Mouse (Mus musculus): ENCODE data around the gene Otulin. TPM values are rescaled to one million over a fixed set of nuclear protein-coding genes. Genes with fewer than 3 reads are reported as not detected.

Gene Otulin
- total and polyA plus RNA-seq, 3 experiments: 40.0 to 84.8 (median 80.2) TPM

- DNase-seq (ENCODE audit: extremely low read depth): peak; percentile 66
- Histone ChIP-seq H3K36me3 (replicated peaks in 1 of 2; ENCODE audit: control insufficient read depth in 1 of 2, insufficient read depth in 1 of 2, low read length in 1 of 2) (peaks cover 0 to 22% of the 10 kb centered on the region in 2 experiments), H3K27ac (ENCODE audit: insufficient read depth, low read depth) (no peak overlapping the region), H3K4me2 (ENCODE audit: insufficient read depth, low read depth, poor library complexity, severe bottlenecking) (no peak overlapping the region), H3K4me3 (replicated peaks in 1 of 3; ENCODE audit: low read depth in 2 of 3, low read length in 2 of 3, poor library complexity in 1 of 3) (no peak overlapping the region), H3K9ac (ENCODE audit: insufficient read depth, low read depth) (no peak overlapping the region), H3K4me1 (ENCODE audit: control insufficient read depth in 1 of 2, insufficient read depth in 2 of 2) (peaks cover 4 to 65% of the 10 kb centered on the region in 2 experiments), H3K27me3 (replicated peaks) (no peaks in the 10 kb centered on the region), H3K9me3 (replicated peaks; ENCODE audit: low read length) (peaks cover 5% of the 10 kb centered on the region), H3K79me2 (replicated peaks; ENCODE audit: control insufficient read depth, extremely low read depth, insufficient read depth, poor library complexity, severe bottlenecking) (no peaks in the 10 kb centered on the region)
- in situ Hi-C loops (cut with MboI; ENCODE audit: low pct_ligation_motif_present, low pct_unique_long_range_greater_than_20kb, low sequenced_read_pairs) (no loop called here), dilution Hi-C loops (cut with MboI; ENCODE audit: extremely low pct_ligation_motif_present, extremely low pct_unique_long_range_greater_than_20kb, low sequenced_read_pairs) (no loop called here)
- no peak for TF ChIP-seq USF1 (IDR thresholded peaks at IDR 0.05; ENCODE audit: low read depth, low read length)
- TF ChIP-seq ELF1 (IDR thresholded peaks at IDR 0.05; ENCODE audit: low read depth, low read length): no peak
- TF ChIP-seq NRF1 (IDR thresholded peaks at IDR 0.05; ENCODE audit: low read depth, low read length): no peak
- peak; percentile 75 for TF ChIP-seq ETS1 (conservative IDR thresholded peaks at IDR 0.05; ENCODE audit: low read depth, low read length)
- no peak for TF ChIP-seq CHD2 (IDR thresholded peaks at IDR 0.05; ENCODE audit: low read length)
- no peak for TF ChIP-seq KAT2A (IDR thresholded peaks at IDR 0.05; ENCODE audit: insufficient replicate concordance, low read length)
- TF ChIP-seq MEF2A (IDR thresholded peaks at IDR 0.05; ENCODE audit: borderline replicate concordance, low read depth, low read length): no peak; the same call in 1 of the 2 replicates
- no peak for TF ChIP-seq CTCF (conservative IDR thresholded peaks at IDR 0.05 in 1 of 2, IDR thresholded peaks at IDR 0.05 in 1 of 2; ENCODE audit: low read depth in 2 of 2, low read length in 2 of 2)
- TF ChIP-seq MYC (IDR thresholded peaks at IDR 0.05; ENCODE audit: low read depth, low read length): no peak
- TF ChIP-seq GABPA (IDR thresholded peaks at IDR 0.05; ENCODE audit: insufficient replicate concordance, low read depth, low read length): no peak
- TF ChIP-seq ZC3H11A (IDR thresholded peaks at IDR 0.05; ENCODE audit: low read depth, low read length): no peak
- no peak for TF ChIP-seq CHD1 (IDR thresholded peaks at IDR 0.05; ENCODE audit: low read depth, low read length)
- no peak for TF ChIP-seq MAFK (IDR thresholded peaks at IDR 0.05; ENCODE audit: insufficient replicate concordance, low read length)
- no peak for TF ChIP-seq ZNF384 (IDR thresholded peaks at IDR 0.05; ENCODE audit: low read depth, low read length)
- TF ChIP-seq POLR2A (IDR thresholded peaks at IDR 0.05; ENCODE audit: low read depth, low read length): no peak
- no peak for TF ChIP-seq HCFC1 (IDR thresholded peaks at IDR 0.05; ENCODE audit: low read depth, low read length)
- TF ChIP-seq BHLHE40 (IDR thresholded peaks at IDR 0.05; ENCODE audit: low read depth, low read length): peak; percentile 72
- no peak for TF ChIP-seq RCOR1 (conservative IDR thresholded peaks at IDR 0.05; ENCODE audit: low read depth, low read length)
- peak; percentile 14; the same call in 1 of the 2 replicates for TF ChIP-seq IRF4 (IDR thresholded peaks at IDR 0.05; ENCODE audit: low read depth, low read length)
- no peak for TF ChIP-seq UBTF (IDR thresholded peaks at IDR 0.05; ENCODE audit: low read depth, low read length)
- TF ChIP-seq EP300 (IDR thresholded peaks at IDR 0.05; ENCODE audit: low read length): peak; percentile 30; the same call in 1 of the 2 replicates
- no peak for TF ChIP-seq USF2 (conservative IDR thresholded peaks at IDR 0.05; ENCODE audit: low read depth, low read length)
- no peak for TF ChIP-seq PAX5 (IDR thresholded peaks at IDR 0.05; ENCODE audit: low read length)
- TF ChIP-seq SIN3A (IDR thresholded peaks at IDR 0.05; ENCODE audit: low read length): no peak; the same call in 1 of the 2 replicates
- no peak for TF ChIP-seq E2F4 (IDR thresholded peaks at IDR 0.05; ENCODE audit: insufficient replicate concordance, low read depth, low read length)
- no peak for TF ChIP-seq ZKSCAN1 (IDR thresholded peaks at IDR 0.05; ENCODE audit: borderline replicate concordance, low read depth, low read length)
- no peak for TF ChIP-seq TBP (conservative IDR thresholded peaks at IDR 0.05; ENCODE audit: low read depth, low read length)
- TF ChIP-seq JUND (conservative IDR thresholded peaks at IDR 0.05; ENCODE audit: low read depth, low read length): no peak
- no peak for TF ChIP-seq TCF12 (IDR thresholded peaks at IDR 0.05; ENCODE audit: low read depth, low read length)
- TF ChIP-seq SMC3 (IDR thresholded peaks at IDR 0.05; ENCODE audit: low read depth, low read length): no peak
Observed at GRCm38 (mm10) chr15:27550358-27550992, 80.0 kb downstream of the Otulin start.
